Mouse (Mus musculus): ENCODE measurements around the gene Tfap4. TPM values are rescaled to one million over a fixed set of nuclear protein-coding genes. Genes with fewer than 3 reads are reported as not detected.

The Tfap4 gene
- polyA plus RNA-seq, 1 experiment from 2014 or later = 26.5 TPM

DNA sequence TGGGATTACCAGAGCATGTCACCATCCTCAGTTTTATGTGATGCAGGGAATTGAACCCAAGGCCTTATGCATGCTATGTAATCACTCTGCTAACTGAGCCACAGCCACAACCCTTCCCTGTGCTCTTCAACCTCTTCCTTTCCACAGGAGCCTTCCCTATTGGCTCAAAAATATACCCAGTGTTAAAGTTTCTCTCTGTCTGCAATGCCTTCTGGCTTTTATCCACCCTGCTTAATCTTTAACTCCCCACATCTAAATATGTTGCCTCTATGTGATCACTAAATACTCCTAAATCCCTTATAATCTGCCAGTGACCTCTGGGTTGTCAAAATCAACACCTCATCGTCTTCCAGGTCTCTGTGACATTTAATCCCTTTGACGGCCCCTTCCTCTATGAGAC, 41.7 kb downstream of the Tfap4 start:
- Histone ChIP-seq H3K9ac (ENCODE audit: low read depth, low read length) (no peak overlapping the region), H3K27ac (ENCODE audit: low read length) (no peak overlapping the region), H3K9me3 (ENCODE audit: control insufficient read depth, low read length) (no peaks in the 10 kb centered on the region), H3K36me3 (ENCODE audit: control insufficient read depth, insufficient read depth, low read length) (no peaks in the 10 kb centered on the region), H3K4me1 (ENCODE audit: control insufficient read depth, insufficient read depth, low read length) (peaks cover 2% of the 10 kb centered on the region; the same call in 1 of the 2 replicates), H3K4me2 (ENCODE audit: low read depth, low read length) (no peak overlapping the region), H3K27me3 (replicated peaks; ENCODE audit: control insufficient read depth, insufficient read depth, low read length) (no peaks in the 10 kb centered on the region), H3K4me3 (ENCODE audit: low read length) (no peak overlapping the region)
- ATAC-seq = no peak
- WGBS = 49% methylated on average over 2 of the region's 2 CpGs

- no peaks in the 10 kb centered on the region for H3K9me3 ChIP-seq (ENCODE audit: control insufficient read depth, low read length)
- H3K36me3 ChIP-seq (ENCODE audit: control insufficient read depth, insufficient read depth, low read length) = no peaks in the 10 kb centered on the region
- H3K9ac ChIP-seq (ENCODE audit: low read depth, low read length) = no peak overlapping the region
- H3K4me3 ChIP-seq (ENCODE audit: low read length) = no peak overlapping the region
- 86% methylated on average over 3 of the region's 3 CpGs for WGBS
- peaks cover 4% of the 10 kb centered on the region; the same call in 1 of the 2 replicates for H3K4me1 ChIP-seq (ENCODE audit: control insufficient read depth, insufficient read depth, low read length)
- ATAC-seq = no peak
- no peak overlapping the region for H3K27ac ChIP-seq (ENCODE audit: low read length)
- H3K4me2 ChIP-seq (ENCODE audit: low read depth, low read length) = no peak overlapping the region
- H3K27me3 ChIP-seq (replicated peaks; ENCODE audit: control insufficient read depth, insufficient read depth, low read length) = no peaks in the 10 kb centered on the region
Observed at GRCm38 (mm10) chr16:4514383-4514782, 45.3 kb downstream of the Tfap4 start.

DNA sequence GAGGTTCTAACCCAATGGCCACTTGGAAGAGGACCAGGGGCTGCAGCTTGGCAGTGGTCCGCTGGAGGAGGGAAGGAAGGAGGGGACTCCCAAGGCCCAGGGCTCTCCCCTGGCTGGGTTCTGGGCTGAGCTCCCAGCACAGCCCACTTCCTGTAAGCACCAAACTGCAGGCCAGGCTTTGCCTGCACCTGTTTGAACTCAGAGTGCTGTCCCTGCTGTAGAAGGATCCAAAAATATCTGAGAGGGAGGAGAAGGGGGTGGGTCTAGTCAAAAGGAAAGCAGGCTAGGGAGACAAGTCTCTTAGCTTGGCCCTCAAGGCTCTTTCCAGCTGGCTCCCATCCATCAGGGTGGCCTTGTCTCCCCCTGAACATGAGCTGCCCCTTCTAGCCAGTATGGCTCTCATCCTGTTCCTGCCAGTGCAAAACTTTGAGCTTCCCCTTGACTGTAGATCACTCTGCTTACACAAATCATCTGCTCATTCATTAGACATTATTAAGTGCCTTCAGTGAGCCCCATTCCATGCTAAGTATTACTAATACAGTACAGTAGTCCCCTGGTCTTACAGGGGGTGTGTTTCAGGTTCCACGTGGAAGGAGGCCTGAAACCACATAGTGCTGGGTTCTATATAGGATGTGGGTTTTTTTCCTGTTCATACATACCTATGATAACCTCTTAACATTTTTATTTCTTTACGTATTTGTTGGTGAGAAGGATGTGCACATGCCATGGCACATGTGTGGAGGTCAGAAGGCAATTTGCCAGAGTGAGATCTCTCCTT, 46.8 kb downstream of the Tfap4 start:
- peak; percentile 77 for ATAC-seq
- H3K4me3 ChIP-seq (ENCODE audit: low read length) = no peak overlapping the region
- H3K4me2 ChIP-seq (ENCODE audit: low read depth, low read length) = no peak overlapping the region
- H3K36me3 ChIP-seq (ENCODE audit: control insufficient read depth, insufficient read depth, low read length) = no peaks in the 10 kb centered on the region
- 0 out of 2 replicates have a peak overlapping the region, but pooled peaks have one; percentile 27 for H3K27ac ChIP-seq (ENCODE audit: low read length)
- H3K27me3 ChIP-seq (replicated peaks; ENCODE audit: control insufficient read depth, insufficient read depth, low read length) = no peaks in the 10 kb centered on the region
- peaks cover 4% of the 10 kb centered on the region; the same call in 1 of the 2 replicates for H3K4me1 ChIP-seq (ENCODE audit: control insufficient read depth, insufficient read depth, low read length)
- H3K9ac ChIP-seq (ENCODE audit: low read depth, low read length) = no peak overlapping the region
- WGBS = 63% methylated on average over 3 of the region's 3 CpGs
- no peaks in the 10 kb centered on the region for H3K9me3 ChIP-seq (ENCODE audit: control insufficient read depth, low read length)

GRCm38 (mm10) chr16:4511371-4511770, 48.3 kb downstream of the Tfap4 start:
- WGBS = 66% methylated on average over 2 of the region's 2 CpGs
- no peak overlapping the region for H3K27ac ChIP-seq (ENCODE audit: low read length)
- H3K9me3 ChIP-seq (ENCODE audit: control insufficient read depth, low read length) = no peaks in the 10 kb centered on the region
- H3K27me3 ChIP-seq (replicated peaks; ENCODE audit: control insufficient read depth, insufficient read depth, low read length) = no peaks in the 10 kb centered on the region
- H3K4me3 ChIP-seq (ENCODE audit: low read length) = no peak overlapping the region
- ATAC-seq = no peak
- H3K9ac ChIP-seq (ENCODE audit: low read depth, low read length) = no peak overlapping the region
- H3K4me2 ChIP-seq (ENCODE audit: low read depth, low read length) = no peak overlapping the region
- peaks cover 4% of the 10 kb centered on the region; the same call in 1 of the 2 replicates for H3K4me1 ChIP-seq (ENCODE audit: control insufficient read depth, insufficient read depth, low read length)
- H3K36me3 ChIP-seq (ENCODE audit: control insufficient read depth, insufficient read depth, low read length) = no peaks in the 10 kb centered on the region

DNA sequence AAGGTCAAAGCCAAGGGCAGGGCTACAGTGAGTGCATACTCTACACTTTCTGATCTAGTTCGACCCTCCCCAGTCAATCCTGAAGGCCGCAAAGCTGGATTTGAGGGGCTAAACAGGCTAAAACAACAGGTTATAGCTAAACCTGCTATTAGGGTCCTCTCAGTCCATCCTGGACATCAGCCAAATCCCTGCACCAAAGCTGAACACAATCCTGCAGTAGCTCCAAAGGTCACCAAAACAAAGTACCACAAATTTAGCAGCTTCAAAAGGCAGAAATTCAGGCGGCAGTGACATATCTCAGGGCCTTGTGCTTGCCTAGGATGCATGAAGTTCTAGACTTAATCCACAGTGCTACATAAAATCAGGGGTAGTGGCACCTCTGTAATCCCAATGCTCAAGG, 53.5 kb downstream of the Tfap4 start:
- 79% methylated on average over 3 of the region's 3 CpGs for WGBS
- Histone ChIP-seq H3K27ac (ENCODE audit: low read length) (no peak overlapping the region), H3K9me3 (ENCODE audit: control insufficient read depth, low read length) (no peaks in the 10 kb centered on the region), H3K27me3 (replicated peaks; ENCODE audit: control insufficient read depth, insufficient read depth, low read length) (no peaks in the 10 kb centered on the region), H3K9ac (ENCODE audit: low read depth, low read length) (no peak overlapping the region), H3K4me3 (ENCODE audit: low read length) (no peak overlapping the region), H3K4me2 (ENCODE audit: low read depth, low read length) (no peak overlapping the region), H3K36me3 (ENCODE audit: control insufficient read depth, insufficient read depth, low read length) (no peaks in the 10 kb centered on the region), H3K4me1 (ENCODE audit: control insufficient read depth, insufficient read depth, low read length) (no peaks in the 10 kb centered on the region)
- ATAC-seq = no peak

GRCm38 (mm10) chr16:4503495-4503894, 56.2 kb downstream of the Tfap4 start:
- no peaks in the 10 kb centered on the region for H3K9me3 ChIP-seq (ENCODE audit: control insufficient read depth, low read length)
- ATAC-seq = no peak
- 97% methylated on average over 1 of the region's 1 CpGs for WGBS
- no peak overlapping the region for H3K9ac ChIP-seq (ENCODE audit: low read depth, low read length)
- no peaks in the 10 kb centered on the region for H3K36me3 ChIP-seq (ENCODE audit: control insufficient read depth, insufficient read depth, low read length)
- no peak overlapping the region for H3K27ac ChIP-seq (ENCODE audit: low read length)
- no peak overlapping the region for H3K4me2 ChIP-seq (ENCODE audit: low read depth, low read length)
- no peaks in the 10 kb centered on the region for H3K4me1 ChIP-seq (ENCODE audit: control insufficient read depth, insufficient read depth, low read length)
- H3K27me3 ChIP-seq (replicated peaks; ENCODE audit: control insufficient read depth, insufficient read depth, low read length) = no peaks in the 10 kb centered on the region
- H3K4me3 ChIP-seq (ENCODE audit: low read length) = no peak overlapping the region

DNA sequence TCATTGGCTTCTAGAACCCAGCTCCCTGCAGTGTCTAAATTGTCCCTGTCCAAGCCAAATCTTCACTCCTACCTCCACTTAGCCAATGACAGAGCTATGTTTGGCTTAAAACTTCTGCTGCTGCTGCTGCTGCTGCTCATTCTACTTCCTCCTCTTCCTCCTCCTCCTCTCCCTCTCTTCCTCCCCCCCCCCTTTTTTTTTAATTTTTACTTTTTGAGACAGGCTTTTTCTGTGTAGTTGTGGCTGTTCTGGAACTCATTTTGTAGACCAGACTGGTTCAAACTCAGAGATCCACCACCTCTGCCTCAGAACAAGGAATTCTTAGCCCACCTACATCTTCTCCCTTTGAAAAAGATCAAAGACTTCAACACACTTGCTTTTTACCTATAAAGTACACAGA, 57.1 kb downstream of the Tfap4 start:
- Histone ChIP-seq H3K9me3 (ENCODE audit: control insufficient read depth, low read length) (no peaks in the 10 kb centered on the region), H3K27ac (ENCODE audit: low read length) (no peak overlapping the region), H3K4me1 (ENCODE audit: control insufficient read depth, insufficient read depth, low read length) (peaks cover 3% of the 10 kb centered on the region; the same call in 1 of the 2 replicates), H3K4me2 (ENCODE audit: low read depth, low read length) (no peak overlapping the region), H3K27me3 (replicated peaks; ENCODE audit: control insufficient read depth, insufficient read depth, low read length) (no peaks in the 10 kb centered on the region), H3K4me3 (ENCODE audit: low read length) (no peak overlapping the region), H3K9ac (ENCODE audit: low read depth, low read length) (no peak overlapping the region), H3K36me3 (ENCODE audit: control insufficient read depth, insufficient read depth, low read length) (no peaks in the 10 kb centered on the region)
- ATAC-seq = no peak

DNA sequence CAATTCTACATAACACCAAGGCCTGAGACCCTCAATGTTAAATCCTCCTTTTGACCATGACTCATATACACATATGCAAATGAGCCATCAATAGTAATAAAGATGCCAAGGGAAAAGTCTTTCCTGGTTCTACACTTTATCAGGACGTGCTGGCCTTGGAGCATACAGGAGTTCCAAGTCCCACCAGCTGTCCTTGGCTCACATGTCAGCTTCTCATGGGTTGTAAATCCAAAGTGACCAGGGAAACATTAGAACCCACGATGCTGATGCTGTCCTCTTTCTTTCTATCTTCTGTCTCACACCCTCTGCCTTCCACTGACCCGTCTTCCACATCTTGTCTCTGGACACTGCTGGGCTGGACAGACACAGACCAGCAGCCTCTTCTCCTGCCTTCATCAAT, 58.0 kb downstream of the Tfap4 start:
- Histone ChIP-seq H3K4me2 (ENCODE audit: low read depth, low read length) (no peak overlapping the region), H3K27ac (ENCODE audit: low read length) (no peak overlapping the region), H3K9ac (ENCODE audit: low read depth, low read length) (no peak overlapping the region), H3K9me3 (ENCODE audit: control insufficient read depth, low read length) (no peaks in the 10 kb centered on the region), H3K4me1 (ENCODE audit: control insufficient read depth, insufficient read depth, low read length) (peaks cover 3% of the 10 kb centered on the region; the same call in 1 of the 2 replicates), H3K4me3 (ENCODE audit: low read length) (no peak overlapping the region), H3K27me3 (replicated peaks; ENCODE audit: control insufficient read depth, insufficient read depth, low read length) (no peaks in the 10 kb centered on the region), H3K36me3 (ENCODE audit: control insufficient read depth, insufficient read depth, low read length) (no peaks in the 10 kb centered on the region)
- 79% methylated on average over 3 of the region's 3 CpGs for WGBS
- ATAC-seq = no peak

DNA sequence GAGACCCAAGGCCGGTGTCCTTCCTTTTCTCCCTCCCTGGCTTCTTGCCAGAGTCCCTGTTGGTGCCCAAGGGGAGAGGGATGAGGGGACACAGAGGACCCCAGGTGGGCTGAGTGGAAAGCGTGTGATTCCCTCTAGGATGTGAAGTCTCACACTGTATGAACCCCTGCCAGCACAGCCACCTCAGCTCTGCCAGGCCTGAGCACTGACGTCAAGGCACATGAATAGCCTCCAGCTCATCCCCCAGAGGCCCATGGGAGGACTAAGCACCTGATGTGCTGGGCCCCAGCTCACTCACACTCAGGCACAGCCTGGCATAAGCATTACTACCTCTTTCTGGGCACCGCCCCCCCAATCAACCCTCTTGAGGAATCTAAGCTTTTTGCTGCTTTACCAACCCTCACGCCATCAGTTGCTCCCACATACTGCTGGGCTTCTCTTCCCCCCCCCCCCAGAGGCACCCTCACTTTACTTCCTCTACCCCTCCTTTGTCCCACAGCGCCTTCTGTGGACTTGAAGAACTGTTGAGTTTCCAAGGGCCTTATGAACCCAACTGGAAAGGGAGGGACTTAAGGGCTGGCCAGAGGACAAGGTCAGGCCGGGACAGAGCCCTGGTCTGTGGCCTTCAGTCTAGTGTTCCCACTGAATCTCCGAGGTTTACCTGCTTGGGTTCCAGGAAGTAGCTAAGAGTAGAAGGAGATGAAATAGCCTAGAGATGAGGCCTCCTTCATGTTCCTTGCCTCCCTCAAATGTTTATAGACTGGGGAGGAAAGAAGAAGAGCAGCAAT, 58.9 kb downstream of the Tfap4 start:
- no peak for ATAC-seq
- H3K4me1 ChIP-seq (ENCODE audit: control insufficient read depth, insufficient read depth, low read length) = peaks cover 3% of the 10 kb centered on the region; the same call in 1 of the 2 replicates
- no peak overlapping the region for H3K4me3 ChIP-seq (ENCODE audit: low read length)
- no peaks in the 10 kb centered on the region for H3K9me3 ChIP-seq (ENCODE audit: control insufficient read depth, low read length)
- H3K4me2 ChIP-seq (ENCODE audit: low read depth, low read length) = no peak overlapping the region
- no peak overlapping the region for H3K9ac ChIP-seq (ENCODE audit: low read depth, low read length)
- 83% methylated on average over 8 of the region's 8 CpGs for WGBS
- no peaks in the 10 kb centered on the region for H3K27me3 ChIP-seq (replicated peaks; ENCODE audit: control insufficient read depth, insufficient read depth, low read length)
- H3K27ac ChIP-seq (ENCODE audit: low read length) = no peak overlapping the region
- H3K36me3 ChIP-seq (ENCODE audit: control insufficient read depth, insufficient read depth, low read length) = no peaks in the 10 kb centered on the region

Measured in intestine, embryonic 16.5 days (tissue).